Mouse (Mus musculus) midbrain, embryonic 16.5 days (tissue): ENCODE data around the gene Dmrt1. TPM values are rescaled to one million over a fixed set of nuclear protein-coding genes. Genes with fewer than 3 reads are reported as not detected.

Source experiments
- ATAC-seq: fragments of 200-750 bp; cut with Nextera tagmentation; 2 replicates; pipeline ENCODE4 v1.8.0; 2017; ENCODE audit warnings: moderate TSS enrichment
- H3K27ac ChIP-seq: fragments of 300-500 bp; sonication (generic); 2 replicates; pipeline ENCODE4 v1.5.1; 2014; ENCODE audit warnings: mild to moderate bottlenecking, low read length, mixed read lengths
- H3K27me3 ChIP-seq: fragments of 300-500 bp; sonication (generic); 2 replicates; pipeline ENCODE4 v1.6.1; 2014; ENCODE audit warnings: low read depth, low read length, mixed read lengths; ENCODE audit not compliant: control insufficient read depth, insufficient read depth
- H3K36me3 ChIP-seq: fragments of 300-500 bp; sonication (generic); 2 replicates; pipeline ENCODE4 v1.6.1; 2014; ENCODE audit warnings: mild to moderate bottlenecking, low read length, moderate library complexity, mixed read lengths; ENCODE audit not compliant: control insufficient read depth, insufficient read depth
- H3K4me1 ChIP-seq: fragments of 300-500 bp; sonication (generic); 2 replicates; pipeline ENCODE4 v1.6.1; 2014; ENCODE audit warnings: mild to moderate bottlenecking, low read length, mixed read lengths; ENCODE audit not compliant: control insufficient read depth, insufficient read depth
- H3K4me2 ChIP-seq: fragments of 300-500 bp; sonication (generic); 2 replicates; pipeline ENCODE4 v1.6.1; 2014; ENCODE audit warnings: mild to moderate bottlenecking, low read length, mixed read lengths
- H3K4me3 ChIP-seq: fragments of 300-500 bp; sonication (generic); 2 replicates; pipeline ENCODE4 v1.5.1; 2014; ENCODE audit warnings: low read depth, mild to moderate bottlenecking, low read length, moderate library complexity, mixed read lengths
- H3K9ac ChIP-seq: fragments of 300-500 bp; sonication (generic); 2 replicates; pipeline ENCODE4 v1.6.1; 2014; ENCODE audit warnings: low read depth, low read length, mixed read lengths
- H3K9me3 ChIP-seq: fragments of 300-500 bp; sonication (generic); replicated peaks from 2 replicates; pipeline ENCODE4 v1.6.1; 2014; ENCODE audit warnings: mild to moderate bottlenecking, low read length, mixed read lengths; ENCODE audit not compliant: control insufficient read depth, poor library complexity, severe bottlenecking
- WGBS: fragments of 180-500 bp; shearing (Covaris S2); extraction: QIAGEN DNeasy Blood & Tissue Kit; methylation state at CpG from one replicate; pipeline ENCODE4 v1.1.7; 2014; 5-methylcytosine and 5-hydroxymethylcytosine counted together
- polyA plus RNA-seq: library from polyadenylated mRNA; unstranded; fragments of >200 nt; fragmentation: Nextera tagmentation; extraction: Ambion mirVana; gene quantifications from 2 replicates; pipeline ENCODE4 v1.2.1, GENCODE M21; 2015

Gene Dmrt1
- polyA plus RNA-seq, 1 experiment from 2014 or later: not detected

DNA sequence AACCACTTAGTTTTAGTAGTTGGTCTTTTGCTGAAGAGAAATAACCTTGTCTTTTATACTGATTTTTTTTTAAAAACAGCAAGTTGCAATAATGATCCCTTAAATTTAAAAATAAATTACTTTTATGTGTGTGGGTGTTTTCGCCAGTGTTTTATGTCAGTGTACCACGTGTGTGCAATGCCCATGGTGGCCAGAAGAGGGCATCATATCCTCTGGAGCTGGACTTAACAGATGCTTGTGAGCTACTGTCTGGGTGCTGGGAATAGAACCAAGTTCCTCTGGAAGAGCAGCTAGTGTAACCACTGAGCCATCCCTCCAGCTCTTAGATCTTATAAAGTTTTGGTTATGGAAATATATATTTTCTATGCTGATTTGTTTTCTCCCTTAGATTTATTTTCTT lies 74.0 kb downstream of the Dmrt1 start:
- Histone ChIP-seq H3K4me2 (no peak overlapping the region), H3K27me3 (no peaks in the 10 kb centered on the region; the same call in 1 of the 2 replicates), H3K36me3 (no peaks in the 10 kb centered on the region), H3K4me1 (no peaks in the 10 kb centered on the region; the same call in 1 of the 2 replicates), H3K9me3 (no peaks in the 10 kb centered on the region), H3K4me3 (no peak overlapping the region), H3K9ac (no peak overlapping the region), H3K27ac (no peak overlapping the region)
- ATAC-seq: no peak
- WGBS: 92% methylated on average over 2 of the region's 2 CpGs

DNA sequence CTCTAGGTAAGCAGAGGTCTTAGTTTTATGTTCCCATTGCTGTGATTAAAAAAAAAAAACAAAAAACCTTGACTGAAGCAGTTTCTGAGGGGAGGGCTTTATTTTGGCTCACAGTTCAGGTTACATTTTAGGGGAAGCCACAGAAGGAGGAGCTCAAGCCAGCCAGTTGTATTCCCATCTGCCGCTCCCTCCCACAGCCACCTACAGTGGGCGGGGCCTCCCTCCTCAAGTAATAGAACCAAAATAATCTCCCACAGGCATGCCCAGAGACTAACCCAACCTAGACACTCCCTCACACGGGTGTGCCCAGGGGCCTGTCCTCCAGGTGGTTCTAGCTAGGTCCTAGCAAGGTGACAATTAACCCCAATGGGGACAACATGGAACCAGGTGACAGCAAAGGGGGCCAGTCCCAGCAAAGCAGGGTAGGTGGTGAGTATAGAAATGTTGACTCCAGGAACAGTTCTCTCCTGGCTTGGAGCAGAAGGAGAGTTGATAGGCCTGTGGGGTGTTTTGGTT lies 92.4 kb downstream of the Dmrt1 start:
- Histone ChIP-seq H3K27ac (no peak overlapping the region), H3K27me3 (peaks cover 52% of the 10 kb centered on the region), H3K4me3 (no peak overlapping the region), H3K4me1 (no peaks in the 10 kb centered on the region), H3K9ac (no peak overlapping the region), H3K4me2 (no peak overlapping the region), H3K36me3 (no peaks in the 10 kb centered on the region), H3K9me3 (no peaks in the 10 kb centered on the region)
- no peak for ATAC-seq
- 62% methylated on average over 3 of the region's 3 CpGs for WGBS

DNA sequence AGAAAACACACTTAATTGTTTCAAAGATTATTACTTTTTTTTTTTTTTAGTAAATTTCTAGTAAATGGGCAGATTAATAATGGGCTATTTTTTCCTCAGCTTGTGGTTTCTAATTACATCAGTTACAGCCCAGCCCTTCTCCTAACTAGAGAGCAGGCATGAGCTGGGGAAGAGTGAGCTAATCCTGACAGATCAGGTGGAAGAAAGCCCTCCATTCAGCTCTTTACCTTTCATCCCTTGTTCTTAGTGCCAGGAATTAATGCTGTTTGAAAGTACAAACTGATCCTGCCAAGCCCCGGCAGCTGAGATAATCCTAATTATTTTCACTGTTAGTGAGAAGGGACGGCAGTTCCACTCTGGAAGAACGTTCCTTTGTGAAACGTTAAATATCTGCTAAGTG lies 93.2 kb downstream of the Dmrt1 start:
- no peaks in the 10 kb centered on the region for H3K36me3 ChIP-seq
- no peak overlapping the region for H3K4me2 ChIP-seq
- H3K27ac ChIP-seq: no peak overlapping the region
- H3K4me1 ChIP-seq: no peaks in the 10 kb centered on the region
- 1% methylated on average over 4 of the region's 4 CpGs for WGBS
- no peak for ATAC-seq
- H3K4me3 ChIP-seq: no peak overlapping the region
- no peaks in the 10 kb centered on the region for H3K9me3 ChIP-seq
- peaks cover 53% of the 10 kb centered on the region for H3K27me3 ChIP-seq
- no peak overlapping the region for H3K9ac ChIP-seq

DNA sequence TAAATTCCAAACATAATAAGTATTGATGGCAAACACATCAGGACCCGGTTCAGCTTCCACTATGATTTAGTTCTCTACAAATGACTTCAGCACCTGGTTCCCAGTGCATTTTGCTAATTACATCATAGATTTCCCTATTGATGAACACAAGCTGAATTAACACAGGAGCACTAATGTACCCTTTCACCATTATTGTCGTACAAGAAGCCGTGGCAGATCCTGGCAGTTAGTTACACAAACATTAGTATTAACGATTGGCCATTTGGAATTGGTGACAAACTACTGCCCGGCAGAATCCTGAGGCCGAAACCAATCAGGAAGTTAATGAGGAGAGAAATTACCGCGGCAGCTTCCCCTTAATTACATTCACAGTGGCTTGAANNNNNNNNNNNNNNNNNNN lies 96.5 kb downstream of the Dmrt1 start:
- H3K36me3 ChIP-seq: no peaks in the 10 kb centered on the region
- H3K27ac ChIP-seq: no peak overlapping the region
- peaks cover 69% of the 10 kb centered on the region for H3K27me3 ChIP-seq
- H3K4me1 ChIP-seq: no peaks in the 10 kb centered on the region; the same call in 1 of the 2 replicates
- WGBS: 15% methylated on average over 8 of the region's 8 CpGs
- H3K9me3 ChIP-seq: no peaks in the 10 kb centered on the region
- no peak overlapping the region for H3K9ac ChIP-seq
- no peak overlapping the region for H3K4me3 ChIP-seq
- no peak overlapping the region for H3K4me2 ChIP-seq
- ATAC-seq: no peak

DNA sequence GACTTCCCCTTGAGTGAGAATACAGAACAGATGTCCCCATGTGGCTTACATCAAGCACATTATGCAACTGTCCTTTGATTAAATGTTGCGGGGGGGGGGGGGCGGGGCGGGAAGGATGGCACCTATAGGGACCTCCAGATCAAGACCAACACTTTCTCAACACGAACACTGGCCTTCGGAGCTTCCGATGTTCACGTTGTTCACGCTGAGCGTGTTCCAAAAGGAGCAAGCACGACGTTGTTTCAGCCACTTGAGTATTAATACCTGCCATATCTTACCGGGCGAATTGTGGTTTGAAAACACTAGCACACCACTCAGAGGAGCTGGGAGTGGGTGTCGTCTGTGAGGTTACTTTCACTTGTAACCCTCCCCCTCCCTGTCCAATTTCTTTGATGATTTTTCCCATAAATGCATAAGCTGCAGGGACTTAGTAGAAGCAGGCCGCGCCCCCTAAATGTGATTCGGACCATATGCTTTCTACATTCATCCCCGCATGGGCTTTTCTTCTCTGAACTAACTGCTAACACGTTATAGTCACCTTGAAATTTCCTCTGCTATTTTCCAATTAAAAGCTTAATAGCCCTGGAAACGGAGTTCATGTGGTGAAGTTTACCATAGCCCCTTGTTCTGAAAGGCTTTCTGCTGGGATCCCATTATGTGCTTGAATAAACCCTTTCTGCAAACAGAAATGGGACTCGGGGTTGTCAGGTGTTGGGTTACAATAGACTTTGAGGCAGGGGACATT lies 102.2 kb downstream of the Dmrt1 start:
- ATAC-seq: no peak
- under 1% methylated on average over 21 of the region's 21 CpGs for WGBS
- Histone ChIP-seq H3K9ac (no peak overlapping the region), H3K27me3 (peaks cover 57% of the 10 kb centered on the region), H3K4me2 (no peak overlapping the region), H3K4me3 (no peak overlapping the region), H3K36me3 (no peaks in the 10 kb centered on the region), H3K9me3 (no peaks in the 10 kb centered on the region), H3K27ac (no peak overlapping the region), H3K4me1 (peaks cover 11% of the 10 kb centered on the region)

DNA sequence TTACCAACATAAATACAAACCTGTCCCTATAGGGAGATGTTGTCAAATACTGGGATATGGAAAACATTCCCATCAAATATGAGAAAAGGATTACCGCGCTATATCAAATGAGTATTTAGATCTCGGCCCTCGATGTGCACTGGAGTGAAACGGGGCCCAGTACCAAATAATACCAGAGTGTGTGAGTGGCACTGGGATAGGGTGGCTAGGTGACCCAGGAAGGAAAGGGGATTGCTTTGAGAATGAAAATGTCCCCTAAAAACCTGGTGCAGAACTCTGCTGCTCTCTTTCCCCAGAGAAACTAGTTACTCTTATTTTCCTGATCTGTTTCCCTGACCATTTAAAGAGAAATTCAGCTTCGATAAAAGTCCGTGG lies 102.8 kb downstream of the Dmrt1 start:
- no peaks in the 10 kb centered on the region for H3K36me3 ChIP-seq
- 1% methylated on average over 7 of the region's 7 CpGs for WGBS
- no peak overlapping the region for H3K27ac ChIP-seq
- peaks cover 58% of the 10 kb centered on the region for H3K27me3 ChIP-seq
- no peak overlapping the region for H3K4me2 ChIP-seq
- no peak overlapping the region for H3K4me3 ChIP-seq
- H3K9ac ChIP-seq: no peak overlapping the region
- no peak for ATAC-seq
- peaks cover 11% of the 10 kb centered on the region for H3K4me1 ChIP-seq
- no peaks in the 10 kb centered on the region for H3K9me3 ChIP-seq

DNA sequence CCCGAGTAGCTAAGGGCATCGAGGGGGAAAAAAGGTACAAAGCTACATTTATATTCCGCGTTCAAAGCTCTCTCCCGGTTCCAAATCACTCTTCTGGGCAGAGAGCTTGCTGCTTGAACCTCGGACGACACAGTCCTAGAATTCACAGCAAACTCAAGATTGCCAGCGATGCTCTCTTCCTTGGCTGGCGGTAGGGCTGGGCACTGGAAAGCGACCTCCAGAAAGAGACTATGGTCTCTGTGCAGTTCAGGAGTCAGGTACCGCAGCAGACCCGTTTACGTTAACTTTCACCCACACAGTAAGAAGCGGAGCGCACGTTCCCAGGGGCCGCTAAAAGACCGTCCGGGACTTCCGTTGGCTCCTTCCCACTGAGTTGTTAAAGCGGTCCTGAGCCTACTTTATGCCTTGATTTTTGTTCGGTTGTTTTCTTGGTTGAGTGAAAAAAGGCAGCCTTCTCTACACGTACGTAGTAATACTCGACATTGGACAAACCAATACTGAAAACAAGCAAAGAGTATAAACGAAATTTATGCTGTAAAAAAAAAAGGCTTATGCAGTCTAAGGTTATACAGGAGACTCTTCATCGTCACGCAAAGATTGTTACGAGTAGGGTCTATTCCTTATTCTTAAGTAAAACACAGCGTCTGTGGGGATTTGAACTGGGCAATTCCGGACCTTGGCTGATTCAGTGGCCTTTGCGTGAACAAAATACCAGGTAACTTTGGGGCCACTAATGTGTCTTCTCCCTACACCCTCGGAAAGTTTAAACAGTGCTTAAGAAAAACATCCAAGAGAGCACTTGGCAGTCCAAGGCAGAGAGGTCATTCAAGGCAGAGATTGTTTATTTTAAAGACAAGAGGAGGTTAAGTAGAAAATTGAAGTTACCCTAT lies 103.8 kb downstream of the Dmrt1 start:
- no peaks in the 10 kb centered on the region for H3K36me3 ChIP-seq
- H3K9ac ChIP-seq: no peak overlapping the region
- H3K27me3 ChIP-seq: peaks cover 64% of the 10 kb centered on the region
- under 1% methylated on average over 33 of the region's 33 CpGs for WGBS
- no peak for ATAC-seq
- H3K4me2 ChIP-seq: no peak overlapping the region
- no peak overlapping the region for H3K27ac ChIP-seq
- H3K4me3 ChIP-seq: no peak overlapping the region
- no peaks in the 10 kb centered on the region for H3K9me3 ChIP-seq
- peaks cover 11% of the 10 kb centered on the region for H3K4me1 ChIP-seq

DNA sequence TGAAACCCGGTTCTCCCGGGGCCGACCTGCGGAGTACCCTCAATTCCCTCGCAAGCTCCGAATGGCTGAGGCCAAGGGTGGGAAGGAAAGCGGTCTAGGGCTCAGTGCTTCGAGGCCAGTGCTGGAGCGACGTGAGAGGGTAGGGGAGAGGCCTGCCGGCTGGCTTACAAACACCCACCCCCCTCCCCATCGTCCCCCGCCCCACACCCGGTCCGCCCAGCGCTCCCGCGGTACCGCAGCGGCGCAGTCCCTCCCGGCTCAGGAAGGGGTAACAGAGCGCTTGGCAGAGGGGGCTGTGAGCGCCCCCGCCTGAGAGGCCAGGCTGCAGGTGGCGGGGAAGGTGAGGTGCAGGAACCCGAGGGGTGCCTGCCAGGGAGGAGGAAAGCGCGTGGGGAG lies 104.6 kb downstream of the Dmrt1 start, which contains the start of gene Dmrt3:
Dmrt3 (plus strand) TSS at position 287 of the 396 bp plus-strand sequence.
- H3K9ac ChIP-seq: no peak within 1 kb of the TSS
- H3K4me3 ChIP-seq: peak within 1 kb of the TSS; percentile 25
- WGBS: under 1% methylated on average over 26 of the region's 29 CpGs
- no peak for ATAC-seq
- H3K9me3 ChIP-seq: no peaks in the 10 kb centered on the region
- peak within 1 kb of the TSS; percentile 46 for H3K4me2 ChIP-seq
- H3K36me3 ChIP-seq: no peaks in the 10 kb centered on the region
- H3K27ac ChIP-seq: no peak within 1 kb of the TSS
- H3K27me3 ChIP-seq: peaks cover 69% of the 10 kb centered on the region
- H3K4me1 ChIP-seq: peaks cover 11% of the 10 kb centered on the region
